Mouse (Mus musculus) thymus, adult 2 months (tissue): ENCODE measurements around the gene Dnm3. TPM values are rescaled to one million over a fixed set of nuclear protein-coding genes. Genes with fewer than 3 reads are reported as not detected.

Experiments used
- DNase-seq: peaks from one replicate; pipeline ENCODE4 v3.0.0; 2021
- H3K27ac ChIP-seq: fragments of 200-500 bp; 2 replicates; pipeline ENCODE4 v1.5.1; 2012; ENCODE audit warnings: low read length, control low read depth; ENCODE audit not compliant: control insufficient read depth, insufficient read depth
- H3K27me3 ChIP-seq: fragments of 200-500 bp; 2 replicates; pipeline ENCODE4 v1.6.1; 2012; ENCODE audit warnings: mild to moderate bottlenecking, low read length, moderate library complexity, mixed read lengths; ENCODE audit not compliant: control insufficient read depth, insufficient read depth
- H3K36me3 ChIP-seq: fragments of 200-500 bp; 2 replicates; pipeline ENCODE4 v1.6.1; 2012; ENCODE audit warnings: mild to moderate bottlenecking, low read length, moderate library complexity; ENCODE audit not compliant: control insufficient read depth, insufficient read depth
- H3K4me1 ChIP-seq: fragments of 200-500 bp; replicated peaks from 2 replicates; pipeline ENCODE4 v1.6.1; 2012; ENCODE audit warnings: low read length; ENCODE audit not compliant: control insufficient read depth, insufficient read depth
- H3K4me3 ChIP-seq: fragments of 200-500 bp; 2 replicates; pipeline ENCODE4 v1.5.1; 2012; ENCODE audit warnings: mild to moderate bottlenecking, low read length, control low read depth, moderate library complexity; ENCODE audit not compliant: control insufficient read depth, insufficient read depth
- CTCF ChIP-seq: fragments of 200-500 bp; IDR thresholded peaks from 2 replicates; pipeline ENCODE4 v1.5.1; 2012; ENCODE audit warnings: mild to moderate bottlenecking, control low read depth, low read length, moderate library complexity, borderline replicate concordance; ENCODE audit not compliant: control insufficient read depth, poor library complexity, insufficient read depth; ENCODE audit errors: extremely low read depth
- POLR2A ChIP-seq: fragments of 200-500 bp; IDR thresholded peaks from 2 replicates; pipeline ENCODE4 v1.6.1; 2012; ENCODE audit warnings: mild to moderate bottlenecking, low read length, control low read depth, moderate library complexity; ENCODE audit not compliant: control insufficient read depth, poor library complexity, insufficient read depth; ENCODE audit errors: extremely low read depth
- WGBS: fragments of 180-500 bp; shearing (Covaris S2); methylation state at CpG from one replicate; pipeline ENCODE4 v1.1.7; 2018; 5-methylcytosine and 5-hydroxymethylcytosine counted together
- polyA plus RNA-seq: library from polyadenylated mRNA; depleted of rRNA; stranded (reverse); fragments of >200 nt; gene quantifications from 2 replicates; pipeline ENCODE4 v1.2.3, GENCODE M21; 2012

Gene Dnm3
- polyA plus RNA-seq, 1 experiment: 1.1 TPM

GRCm38 (mm10) chr1:162016982-162017381, 460.9 kb downstream of the Dnm3 start:
- TF ChIP-seq POLR2A (no peak), CTCF (no peak)
- WGBS: 93% methylated on average over 7 of the region's 7 CpGs
- H3K27ac ChIP-seq: no peak overlapping the region

GRCm38 (mm10) chr1:162015247-162015862, 462.5 kb downstream of the Dnm3 start:
- Histone ChIP-seq H3K4me3 (no peak overlapping the region), H3K27me3 (no peaks in the 10 kb centered on the region), H3K4me1 (no peaks in the 10 kb centered on the region), H3K27ac (no peak overlapping the region), H3K36me3 (no peaks in the 10 kb centered on the region)
- DNase-seq: no peak
- TF ChIP-seq CTCF (no peak), POLR2A (no peak)
- 94% methylated on average over 8 of the region's 8 CpGs for WGBS

More at GRCm38 (mm10) chr1:162016982-162017381, 460.9 kb downstream of the Dnm3 start:
- H3K36me3 ChIP-seq: no peaks in the 10 kb centered on the region
- H3K4me1 ChIP-seq: no peaks in the 10 kb centered on the region
- no peaks in the 10 kb centered on the region for H3K27me3 ChIP-seq
- no peak for DNase-seq
- H3K4me3 ChIP-seq: no peak overlapping the region

- Histone ChIP-seq H3K4me1 (no peaks in the 10 kb centered on the region), H3K4me3 (no peak overlapping the region), H3K27me3 (no peaks in the 10 kb centered on the region), H3K36me3 (no peaks in the 10 kb centered on the region), H3K27ac (no peak overlapping the region)
- TF ChIP-seq CTCF (no peak), POLR2A (no peak)
- no peak for DNase-seq
- WGBS: 82% methylated on average over 4 of the region's 4 CpGs
These were observed 464.3 kb downstream of the Dnm3 start for GRCm38 (mm10) chr1:162013561-162013960.

- DNase-seq: no peak
- Histone ChIP-seq H3K4me3 (no peak overlapping the region), H3K27me3 (no peaks in the 10 kb centered on the region), H3K27ac (no peak overlapping the region), H3K4me1 (no peaks in the 10 kb centered on the region), H3K36me3 (no peaks in the 10 kb centered on the region)
- 67% methylated on average over 16 of the region's 16 CpGs for WGBS
- TF ChIP-seq CTCF: no peak
These were observed 466.1 kb downstream of the Dnm3 start for GRCm38 (mm10) chr1:162011523-162012245.

GRCm38 (mm10) chr1:162009086-162009485, 468.7 kb downstream of the Dnm3 start:
- TF ChIP-seq CTCF: no peak
- no peak for TF ChIP-seq POLR2A
- Histone ChIP-seq H3K4me1 (peaks cover 8% of the 10 kb centered on the region), H3K27me3 (no peaks in the 10 kb centered on the region), H3K36me3 (no peaks in the 10 kb centered on the region), H3K27ac (no peak overlapping the region), H3K4me3 (no peak overlapping the region)
- 92% methylated on average over 8 of the region's 8 CpGs for WGBS
- no peak for DNase-seq

- H3K36me3 ChIP-seq: no peaks in the 10 kb centered on the region
- H3K27me3 ChIP-seq: no peaks in the 10 kb centered on the region
- no peak overlapping the region for H3K4me3 ChIP-seq
- 88% methylated on average over 8 of the region's 8 CpGs for WGBS
- DNase-seq: no peak
- H3K27ac ChIP-seq: no peak overlapping the region
- no peak for TF ChIP-seq CTCF
- TF ChIP-seq POLR2A: no peak
- peaks cover 10% of the 10 kb centered on the region for H3K4me1 ChIP-seq
These were observed 469.2 kb downstream of the Dnm3 start for GRCm38 (mm10) chr1:162008631-162009067.

DNA sequence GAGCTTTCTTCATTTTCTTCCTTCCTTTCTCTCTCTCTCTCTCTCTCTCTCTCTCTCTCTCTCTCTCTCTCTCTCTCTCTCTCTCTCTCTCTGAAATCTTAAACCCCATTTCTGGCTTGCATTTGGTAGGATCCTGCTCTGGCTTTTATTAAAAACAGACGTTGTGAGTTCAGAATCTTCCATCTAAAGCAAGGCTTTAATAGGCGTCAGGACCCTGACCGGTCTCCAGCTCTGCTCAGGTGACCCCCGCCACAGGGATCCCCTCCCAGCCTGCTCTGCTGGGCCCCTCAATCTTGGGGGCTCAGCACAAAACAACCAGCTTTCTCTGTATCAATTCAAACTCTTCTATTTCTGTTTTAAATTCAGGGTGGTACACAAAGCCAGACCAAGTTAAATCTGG, 469.6 kb downstream of the Dnm3 start:
- H3K4me1 ChIP-seq: peaks cover 10% of the 10 kb centered on the region
- no peaks in the 10 kb centered on the region for H3K27me3 ChIP-seq
- no peak overlapping the region for H3K4me3 ChIP-seq
- no peak overlapping the region for H3K27ac ChIP-seq
- DNase-seq: no peak
- no peaks in the 10 kb centered on the region for H3K36me3 ChIP-seq
- no peak for TF ChIP-seq CTCF
- TF ChIP-seq POLR2A: no peak
- WGBS: 87% methylated on average over 4 of the region's 4 CpGs
